Mouse (Mus musculus) Patski (cell line): ENCODE data around the gene Gm17334. TPM values are rescaled to one million over a fixed set of nuclear protein-coding genes. Genes with fewer than 3 reads are reported as not detected.
A peak's percentile ranks its signal among the peaks of the same experiment; 100 is the strongest.

Source experiments
- ATAC-seq: fragments of 100-300 bp; one replicate; pipeline ENCODE4 v1.8.0; 2021
- CTCF ChIA-PET: fragments of 350-600 bp; sonication (Branson Sonifier 250); formaldehyde crosslinking; loops from one replicate; lab custom pipeline; 2022; ENCODE audit warnings: inconsistent platforms; lab: Charles Lee
- POLR2A ChIA-PET: fragments of 350-600 bp; sonication (Branson Sonifier 250); formaldehyde crosslinking; loops from one replicate; lab custom pipeline; 2022; ENCODE audit warnings: antibody characterized with exemption, inconsistent platforms; lab: Charles Lee
- DNase-seq: peaks from one replicate; pipeline ENCODE4 v3.0.0-alpha.2; 2011; ENCODE audit warnings: low read depth, low spot score
- H3K27me3 ChIP-seq: fragments of 371-371 bp; one replicate; pipeline ENCODE4 v1.5.1; 2021
- CTCF ChIP-seq: fragments of 100-300 bp; IDR thresholded peaks from one replicate; pipeline ENCODE4 v1.5.1; 2021
- in situ Hi-C: fragments of 300-500 bp; cut with MboI; formaldehyde crosslinking; loops from 3 replicates; pipeline ENCODE4 v1.11.1; 2018; ENCODE audit warnings: low pct_unique_long_range_greater_than_20kb, mixed read lengths
- polyA plus RNA-seq: library from polyadenylated mRNA; unstranded; gene quantifications from one replicate; pipeline ENCODE4 v1.2.3, GENCODE M21; 2021

The Gm17334 gene
- polyA plus RNA-seq, 1 experiment from 2014 or later, result 0.44 TPM

GRCm38 (mm10) chr11:53773641-53774360 lies 814 bp upstream of the Gm17334 start:
- DNase-seq (no peak), ATAC-seq (no peak)
- no peak for TF ChIP-seq CTCF
- ChIA-PET CTCF (interaction anchor here (1.5 to 2.2 kb wide), 2 partner anchors 36 to 76 kb away, joined by 3 to 8 read pairs; no protein-coding TSS in a partner anchor), POLR2A (interaction anchor here (0.6 to 0.7 kb wide), 2 partner anchors 12 to 17 kb away, joined by 3 read pairs; no protein-coding TSS in a partner anchor)
- in situ Hi-C loops, result no loop called here
- H3K27me3 ChIP-seq, result no peaks in the 10 kb centered on the region

- no peak for TF ChIP-seq CTCF
- in situ Hi-C loops, result no loop called here
- POLR2A ChIA-PET, result interaction anchor here (1.9 kb wide), 1 partner anchor 10 kb away, joined by 6 read pairs; no protein-coding TSS in a partner anchor
- CTCF ChIA-PET, result interaction anchor here (1.3 to 1.5 kb wide), 2 partner anchors 11 to 77 kb away, joined by 3 to 4 read pairs; no protein-coding TSS in a partner anchor
- H3K27me3 ChIP-seq, result no peaks in the 10 kb centered on the region
- DNase-seq, result no peak
- ATAC-seq, result no peak
These were observed 451 bp downstream of the Gm17334 start for GRCm38 (mm10) chr11:53772536-53772935.

- in situ Hi-C loops, result no loop called here
- ATAC-seq (no peak), DNase-seq (no peak)
- TF ChIP-seq CTCF, result no peak
- CTCF ChIA-PET, result no interaction called here
- POLR2A ChIA-PET, result interaction anchor here (1.0 to 1.9 kb wide), 4 partner anchors 8 to 79 kb away, joined by 3 to 6 read pairs (median 4); no protein-coding TSS in a partner anchor
- H3K27me3 ChIP-seq, result no peaks in the 10 kb centered on the region
These were observed 1.8 kb downstream of the Gm17334 start for GRCm38 (mm10) chr11:53771001-53771744.

- CTCF ChIA-PET, result no interaction called here
- no peaks in the 10 kb centered on the region for H3K27me3 ChIP-seq
- in situ Hi-C loops, result no loop called here
- DNase-seq, result no peak
- POLR2A ChIA-PET, result interaction anchor here (0.8 to 1.4 kb wide), 4 partner anchors 25 to 80 kb away, joined by 3 to 5 read pairs (median 3); no protein-coding TSS in a partner anchor
- ATAC-seq, result peak; percentile 57
- TF ChIP-seq CTCF, result no peak
These were observed 2.7 kb downstream of the Gm17334 start for GRCm38 (mm10) chr11:53770125-53770791.

- ChIA-PET CTCF (no interaction called here), POLR2A (interaction anchor here (0.8 to 1.4 kb wide), 4 partner anchors 26 to 81 kb away, joined by 3 to 5 read pairs (median 3); no protein-coding TSS in a partner anchor)
- ATAC-seq (peak; percentile 85), DNase-seq (no peak)
- TF ChIP-seq CTCF, result no peak
- no peaks in the 10 kb centered on the region for H3K27me3 ChIP-seq
- in situ Hi-C loops, result loop anchor here (10.0 kb wide), 1 partner anchor 295 kb away; the partner anchor contains the start of gene Pdlim4
These were observed 3.2 kb downstream of the Gm17334 start, which contains the start of gene Irf1 for GRCm38 (mm10) chr11:53769760-53770124. Gene Irf1 (plus strand): TSS chr11:53770014.

- H3K27me3 ChIP-seq, result no peaks in the 10 kb centered on the region
- DNase-seq, result no peak
- in situ Hi-C loops, result loop anchor here (10.0 kb wide), 1 partner anchor 296 kb away; the partner anchor contains the start of gene Pdlim4
- ATAC-seq, result no peak
- ChIA-PET POLR2A (no interaction called here), CTCF (no interaction called here)
- no peak for TF ChIP-seq CTCF
These were observed 3.8 kb downstream of the Gm17334 start for GRCm38 (mm10) chr11:53769185-53769576.

- in situ Hi-C loops, result loop anchor here (10.0 kb wide), 1 partner anchor 296 kb away; the partner anchor contains the start of gene Pdlim4
- no peak for TF ChIP-seq CTCF
- H3K27me3 ChIP-seq, result no peaks in the 10 kb centered on the region
- DNase-seq (no peak), ATAC-seq (no peak)
- ChIA-PET POLR2A (no interaction called here), CTCF (no interaction called here)
These were observed 4.4 kb downstream of the Gm17334 start for GRCm38 (mm10) chr11:53768422-53769184.

GRCm38 (mm10) chr11:53764581-53764980 lies 8.4 kb downstream of the Gm17334 start:
- no peak for ATAC-seq
- DNase-seq, result no peak
- H3K27me3 ChIP-seq, result no peaks in the 10 kb centered on the region
- ChIA-PET CTCF (interaction anchor here (1.6 to 3.6 kb wide), 2 partner anchors 12 to 85 kb away, joined by 3 to 25 read pairs; no protein-coding TSS in a partner anchor), POLR2A (interaction anchor here (2.3 to 3.5 kb wide), 2 partner anchors 11 to 32 kb away, joined by 7 to 15 read pairs; no protein-coding TSS in a partner anchor)
- in situ Hi-C loops, result loop anchor here (10.0 kb wide), 1 partner anchor 300 kb away; the partner anchor contains the start of gene Pdlim4
- TF ChIP-seq CTCF, result no peak
